Mouse (Mus musculus): ENCODE data around the gene Cdrt4. TPM values are rescaled to one million over a fixed set of nuclear protein-coding genes. Genes with fewer than 3 reads are reported as not detected.

The Cdrt4 gene
- polyA plus RNA-seq, 1 experiment from 2014 or later, result not detected

DNA sequence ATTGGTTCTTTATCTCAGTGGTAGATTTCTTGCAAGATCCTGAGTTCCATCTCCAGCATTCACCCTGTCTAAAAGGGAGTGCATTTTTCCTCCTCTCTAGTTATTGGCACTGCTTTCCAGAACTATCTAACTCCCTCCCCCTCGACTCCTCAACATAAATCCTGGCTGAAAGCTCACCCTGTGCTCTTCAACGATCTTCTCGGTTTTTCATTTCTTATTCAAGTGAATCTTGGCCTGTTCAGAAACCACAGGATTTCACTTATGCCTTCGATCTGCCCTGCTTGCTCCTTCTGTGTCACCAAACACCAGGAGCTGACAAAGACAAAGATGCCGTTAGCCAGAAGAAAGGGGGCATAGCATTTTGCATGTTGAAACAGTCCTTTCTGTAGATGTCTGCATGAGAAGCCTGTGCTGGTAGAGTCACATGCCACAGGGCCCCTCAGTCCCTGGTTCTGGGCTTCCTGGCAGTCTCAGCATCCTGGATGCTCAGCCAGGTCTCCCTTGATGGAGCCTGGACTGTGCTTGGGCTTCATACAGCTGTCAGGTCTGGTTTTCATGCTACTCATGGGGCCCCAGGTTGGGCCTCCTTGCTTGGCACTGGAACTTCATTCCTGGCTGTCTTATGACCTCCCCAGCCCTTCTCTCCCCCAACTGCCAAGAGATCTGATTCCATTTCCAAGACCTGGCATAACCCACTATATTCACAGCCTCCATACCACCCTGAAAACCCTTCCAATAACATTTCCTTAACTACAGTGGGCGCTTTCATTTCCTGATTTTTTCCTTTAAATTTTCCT lies 30.8 kb upstream of the Cdrt4 start:
- no peak for DNase-seq
- Histone ChIP-seq H3K27ac (replicated peaks; ENCODE audit: low read depth, low read length) (no peak overlapping the region), H3K36me3 (ENCODE audit: control insufficient read depth, insufficient read depth, low read length) (no peaks in the 10 kb centered on the region), H3K4me1 (ENCODE audit: control insufficient read depth, insufficient read depth, low read length) (0 out of 2 replicates have a peak, but pooled peaks cover 3% of the 10 kb centered on the region), H3K9me3 (ENCODE audit: control insufficient read depth, low read length) (no peaks in the 10 kb centered on the region), H3K4me3 (replicated peaks; ENCODE audit: low read depth, low read length) (no peak overlapping the region), H3K27me3 (ENCODE audit: control insufficient read depth, insufficient read depth, low read length) (no peaks in the 10 kb centered on the region), H3K9ac (replicated peaks; ENCODE audit: low read length) (no peak overlapping the region), H3K4me2 (ENCODE audit: low read length) (peak overlapping the region; percentile 44)
- WGBS, result 84% methylated on average over 6 of the region's 6 CpGs
- no peak for ATAC-seq (ENCODE audit: low FRiP score, low TSS enrichment)

DNA sequence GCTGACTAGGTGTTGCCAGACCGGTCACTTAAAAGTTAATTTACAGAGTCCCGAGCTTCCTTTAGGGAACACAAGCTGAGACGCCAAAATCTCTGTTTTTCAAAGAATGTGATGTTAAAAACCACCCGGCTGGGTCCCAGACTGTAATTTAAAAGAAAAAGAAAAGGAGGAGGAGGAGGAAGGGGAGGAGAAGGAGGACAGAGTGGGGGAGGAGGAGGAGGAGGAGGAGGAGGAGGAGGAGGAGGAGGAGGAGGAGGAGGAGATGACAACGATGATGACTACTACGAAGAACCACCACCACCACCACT lies 30.3 kb upstream of the Cdrt4 start:
- no peak overlapping the region for H3K9ac ChIP-seq (replicated peaks; ENCODE audit: low read length)
- H3K4me3 ChIP-seq (replicated peaks; ENCODE audit: low read depth, low read length), result peak overlapping the region; percentile 27
- H3K27me3 ChIP-seq (ENCODE audit: control insufficient read depth, insufficient read depth, low read length), result no peaks in the 10 kb centered on the region
- WGBS, result 28% methylated on average over 6 of the region's 6 CpGs
- ATAC-seq (ENCODE audit: low FRiP score, low TSS enrichment) (no peak), DNase-seq (peak; percentile 20)
- H3K9me3 ChIP-seq (ENCODE audit: control insufficient read depth, low read length), result no peaks in the 10 kb centered on the region
- peak overlapping the region; percentile 44 for H3K4me2 ChIP-seq (ENCODE audit: low read length)
- H3K36me3 ChIP-seq (ENCODE audit: control insufficient read depth, insufficient read depth, low read length), result no peaks in the 10 kb centered on the region
- no peak overlapping the region for H3K27ac ChIP-seq (replicated peaks; ENCODE audit: low read depth, low read length)
- H3K4me1 ChIP-seq (ENCODE audit: control insufficient read depth, insufficient read depth, low read length), result 0 out of 2 replicates have a peak, but pooled peaks cover 3% of the 10 kb centered on the region

- Histone ChIP-seq H3K27me3 (ENCODE audit: control insufficient read depth, insufficient read depth, low read length) (no peaks in the 10 kb centered on the region), H3K4me1 (ENCODE audit: control insufficient read depth, insufficient read depth, low read length) (0 out of 2 replicates have a peak, but pooled peaks cover 3% of the 10 kb centered on the region), H3K36me3 (ENCODE audit: control insufficient read depth, insufficient read depth, low read length) (no peaks in the 10 kb centered on the region), H3K9ac (replicated peaks; ENCODE audit: low read length) (peak overlapping the region; percentile 40; the same call in 1 of the 2 replicates), H3K4me2 (ENCODE audit: low read length) (peak overlapping the region; percentile 44), H3K4me3 (replicated peaks; ENCODE audit: low read depth, low read length) (peak overlapping the region; percentile 27), H3K9me3 (ENCODE audit: control insufficient read depth, low read length) (no peaks in the 10 kb centered on the region), H3K27ac (replicated peaks; ENCODE audit: low read depth, low read length) (peak overlapping the region; percentile 38)
- 29% methylated on average over 25 of the region's 25 CpGs for WGBS
- DNase-seq (peak; percentile 96), ATAC-seq (ENCODE audit: low FRiP score, low TSS enrichment) (peak; percentile 75)
Measured at GRCm38 (mm10) chr11:62921052-62921977, 29.7 kb upstream of the Cdrt4 start.

DNA sequence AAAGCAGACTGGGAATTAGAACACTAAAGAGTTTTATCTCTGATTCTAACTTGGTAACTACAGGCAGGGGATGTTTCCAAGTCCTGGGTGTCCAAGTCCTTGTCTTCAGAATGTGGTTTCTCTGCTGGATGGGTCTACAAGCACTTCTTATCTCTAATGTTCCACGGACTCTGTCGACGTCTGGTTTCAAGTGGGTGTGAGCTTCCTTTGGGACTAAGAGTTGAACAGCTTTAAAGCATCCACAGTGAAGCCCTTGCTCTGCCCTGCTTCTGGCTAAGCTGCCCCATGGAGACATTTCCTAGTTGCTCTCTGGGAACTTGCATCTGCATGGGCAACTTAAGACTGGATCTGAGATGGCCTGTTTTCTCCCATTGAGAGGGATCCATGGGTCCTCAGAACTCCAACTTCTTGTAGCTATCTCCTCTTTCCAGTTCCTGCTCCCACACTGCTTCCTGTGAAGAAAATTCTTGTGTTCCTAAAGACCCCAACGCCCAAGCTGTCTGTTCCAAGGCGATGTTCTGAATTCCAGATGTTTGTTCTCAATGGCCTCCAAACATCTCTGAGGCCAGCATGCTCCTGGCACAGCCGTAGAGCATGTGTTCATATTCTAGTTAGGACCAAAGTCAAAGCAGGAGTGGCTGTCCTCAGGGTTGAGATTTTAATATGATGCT lies 26.8 kb upstream of the Cdrt4 start:
- Histone ChIP-seq H3K4me3 (replicated peaks; ENCODE audit: low read depth, low read length) (no peak overlapping the region), H3K27ac (replicated peaks; ENCODE audit: low read depth, low read length) (no peak overlapping the region), H3K27me3 (ENCODE audit: control insufficient read depth, insufficient read depth, low read length) (no peaks in the 10 kb centered on the region), H3K9ac (replicated peaks; ENCODE audit: low read length) (no peak overlapping the region), H3K9me3 (ENCODE audit: control insufficient read depth, low read length) (no peaks in the 10 kb centered on the region), H3K36me3 (ENCODE audit: control insufficient read depth, insufficient read depth, low read length) (no peaks in the 10 kb centered on the region), H3K4me1 (ENCODE audit: control insufficient read depth, insufficient read depth, low read length) (0 out of 2 replicates have a peak, but pooled peaks cover 3% of the 10 kb centered on the region), H3K4me2 (ENCODE audit: low read length) (no peak overlapping the region)
- WGBS, result 93% methylated on average over 6 of the region's 6 CpGs
- DNase-seq (no peak), ATAC-seq (ENCODE audit: low FRiP score, low TSS enrichment) (no peak)

- WGBS, result 78% methylated on average over 3 of the region's 3 CpGs
Measured at GRCm38 (mm10) chr11:62929799-62930198, 21.2 kb upstream of the Cdrt4 start.

GRCm38 (mm10) chr11:62930574-62930973 lies 20.4 kb upstream of the Cdrt4 start:
- Histone ChIP-seq H3K4me2 (ENCODE audit: low read length) (no peak overlapping the region), H3K4me1 (ENCODE audit: control insufficient read depth, insufficient read depth, low read length) (no peaks in the 10 kb centered on the region), H3K4me3 (replicated peaks; ENCODE audit: low read depth, low read length) (no peak overlapping the region), H3K36me3 (ENCODE audit: control insufficient read depth, insufficient read depth, low read length) (no peaks in the 10 kb centered on the region), H3K9ac (replicated peaks; ENCODE audit: low read length) (no peak overlapping the region), H3K27ac (replicated peaks; ENCODE audit: low read depth, low read length) (no peak overlapping the region), H3K27me3 (ENCODE audit: control insufficient read depth, insufficient read depth, low read length) (no peaks in the 10 kb centered on the region), H3K9me3 (ENCODE audit: control insufficient read depth, low read length) (no peaks in the 10 kb centered on the region)
- ATAC-seq (ENCODE audit: low FRiP score, low TSS enrichment) (no peak), DNase-seq (no peak)
- 87% methylated on average over 4 of the region's 4 CpGs for WGBS

More at GRCm38 (mm10) chr11:62929799-62930198, 21.2 kb upstream of the Cdrt4 start:
- H3K9me3 ChIP-seq (ENCODE audit: control insufficient read depth, low read length), result no peaks in the 10 kb centered on the region
- H3K4me3 ChIP-seq (replicated peaks; ENCODE audit: low read depth, low read length), result no peak overlapping the region
- no peak overlapping the region for H3K4me2 ChIP-seq (ENCODE audit: low read length)
- no peak for ATAC-seq (ENCODE audit: low FRiP score, low TSS enrichment)
- H3K27me3 ChIP-seq (ENCODE audit: control insufficient read depth, insufficient read depth, low read length), result no peaks in the 10 kb centered on the region
- H3K36me3 ChIP-seq (ENCODE audit: control insufficient read depth, insufficient read depth, low read length), result no peaks in the 10 kb centered on the region
- H3K9ac ChIP-seq (replicated peaks; ENCODE audit: low read length), result no peak overlapping the region
- DNase-seq, result no peak
- H3K4me1 ChIP-seq (ENCODE audit: control insufficient read depth, insufficient read depth, low read length), result no peaks in the 10 kb centered on the region
- H3K27ac ChIP-seq (replicated peaks; ENCODE audit: low read depth, low read length), result no peak overlapping the region

- ATAC-seq (ENCODE audit: low FRiP score, low TSS enrichment) (no peak), DNase-seq (no peak)
- Histone ChIP-seq H3K27ac (replicated peaks; ENCODE audit: low read depth, low read length) (no peak overlapping the region), H3K36me3 (ENCODE audit: control insufficient read depth, insufficient read depth, low read length) (no peaks in the 10 kb centered on the region), H3K9ac (replicated peaks; ENCODE audit: low read length) (no peak overlapping the region), H3K4me2 (ENCODE audit: low read length) (no peak overlapping the region), H3K27me3 (ENCODE audit: control insufficient read depth, insufficient read depth, low read length) (no peaks in the 10 kb centered on the region), H3K4me1 (ENCODE audit: control insufficient read depth, insufficient read depth, low read length) (no peaks in the 10 kb centered on the region), H3K9me3 (ENCODE audit: control insufficient read depth, low read length) (no peaks in the 10 kb centered on the region), H3K4me3 (replicated peaks; ENCODE audit: low read depth, low read length) (no peak overlapping the region)
- WGBS, result 89% methylated on average over 5 of the region's 5 CpGs
Measured at GRCm38 (mm10) chr11:62931141-62931540, 19.9 kb upstream of the Cdrt4 start.

DNA sequence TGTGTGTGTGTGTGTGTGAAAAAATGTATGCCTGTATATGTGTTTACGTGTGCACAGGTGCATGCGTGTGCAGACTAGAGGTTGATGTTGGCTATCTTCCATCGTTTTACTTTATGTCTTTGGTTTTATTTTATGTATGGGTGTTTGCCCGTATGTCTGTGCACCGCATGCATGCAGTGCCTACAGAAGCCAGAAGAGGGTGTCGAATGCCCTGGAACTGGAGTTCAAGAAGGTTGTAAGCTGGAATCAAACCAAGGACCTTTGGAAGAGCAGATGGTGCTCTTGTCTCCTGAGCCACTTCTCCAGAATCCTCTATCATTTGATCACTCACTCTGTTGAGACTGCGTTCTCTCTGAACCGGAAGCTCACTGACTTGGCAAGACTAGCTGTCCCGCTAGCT lies 17.9 kb upstream of the Cdrt4 start:
- no peak overlapping the region for H3K27ac ChIP-seq (replicated peaks; ENCODE audit: low read depth, low read length)
- ATAC-seq (ENCODE audit: low FRiP score, low TSS enrichment) (no peak), DNase-seq (no peak)
- H3K4me1 ChIP-seq (ENCODE audit: control insufficient read depth, insufficient read depth, low read length), result no peaks in the 10 kb centered on the region
- H3K36me3 ChIP-seq (ENCODE audit: control insufficient read depth, insufficient read depth, low read length), result no peaks in the 10 kb centered on the region
- 92% methylated on average over 9 of the region's 9 CpGs for WGBS
- H3K9me3 ChIP-seq (ENCODE audit: control insufficient read depth, low read length), result no peaks in the 10 kb centered on the region
- H3K27me3 ChIP-seq (ENCODE audit: control insufficient read depth, insufficient read depth, low read length), result no peaks in the 10 kb centered on the region
- no peak overlapping the region for H3K9ac ChIP-seq (replicated peaks; ENCODE audit: low read length)
- H3K4me3 ChIP-seq (replicated peaks; ENCODE audit: low read depth, low read length), result no peak overlapping the region
- H3K4me2 ChIP-seq (ENCODE audit: low read length), result no peak overlapping the region
